Mouse (Mus musculus): ENCODE results near the gene Add2. TPM values are rescaled to one million over a fixed set of nuclear protein-coding genes. Genes with fewer than 3 reads are reported as not detected.

Gene Add2
- total RNA-seq, 2 experiments from 2014 or later: 0.68 to 1.0 TPM

DNA sequence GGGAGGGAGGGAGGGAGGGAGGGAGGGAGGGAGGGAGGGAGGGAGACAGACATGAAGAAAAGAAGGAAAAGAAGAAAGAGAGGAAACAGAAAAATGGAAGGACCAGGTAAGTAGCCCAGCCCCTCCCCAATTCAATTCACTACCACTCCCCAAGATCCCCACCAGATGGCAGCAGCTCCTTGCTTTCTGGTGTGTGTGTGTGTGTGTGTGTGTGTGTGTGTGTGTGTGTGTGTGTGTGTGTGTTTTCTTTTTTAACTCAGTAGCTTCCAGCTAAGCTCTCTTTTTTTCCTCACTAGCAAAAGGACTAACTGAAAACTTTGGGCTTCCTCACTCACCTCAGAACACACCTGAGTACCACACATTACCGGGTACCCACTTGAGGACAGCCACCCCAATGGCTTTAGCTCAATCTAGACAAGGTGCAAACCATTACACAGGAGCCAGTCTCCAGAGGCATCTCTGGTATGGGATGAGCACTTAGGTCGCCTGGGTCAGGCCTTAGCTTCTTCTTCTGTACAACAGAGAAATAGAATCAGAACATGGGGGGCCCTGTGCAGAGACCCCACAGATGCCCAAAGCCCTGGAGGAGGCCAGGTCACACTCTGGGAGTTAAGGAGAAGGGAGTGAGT is 98.6 kb downstream of the Add2 start:
- DNase-seq: peak; percentile 47 to 57
- intact Hi-C loops (cut with DNase I): loop anchor here (1.0 to 5.0 kb wide), 2 partner anchors 237 to 275 kb away; partner anchors contain the start of gene Tia1

DNA sequence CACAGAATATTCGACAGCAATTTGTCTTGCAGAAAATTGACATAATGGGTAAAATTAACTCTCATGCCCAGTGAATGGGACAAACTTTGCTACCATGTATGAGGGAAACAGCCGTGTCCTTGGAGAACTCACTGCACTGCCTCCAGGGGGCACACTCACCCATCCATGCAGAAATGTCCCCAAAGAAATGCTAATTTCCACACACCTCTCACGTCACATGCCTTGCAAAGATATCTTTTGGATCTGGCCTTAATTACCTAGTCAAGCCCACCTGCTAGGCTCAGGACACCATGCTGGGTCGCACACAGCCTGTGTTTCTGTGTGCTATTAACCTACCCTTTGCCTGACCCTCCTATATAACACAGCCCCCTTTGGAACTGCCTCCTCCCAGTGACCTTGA is 100.0 kb downstream of the Add2 start:
- intact Hi-C loops (cut with DNase I): loop anchor here (5.0 kb wide), 1 partner anchor 274 kb away; the partner anchor contains the start of gene Tia1
- DNase-seq: peak in 1 of 2 experiments; percentile 4

DNA sequence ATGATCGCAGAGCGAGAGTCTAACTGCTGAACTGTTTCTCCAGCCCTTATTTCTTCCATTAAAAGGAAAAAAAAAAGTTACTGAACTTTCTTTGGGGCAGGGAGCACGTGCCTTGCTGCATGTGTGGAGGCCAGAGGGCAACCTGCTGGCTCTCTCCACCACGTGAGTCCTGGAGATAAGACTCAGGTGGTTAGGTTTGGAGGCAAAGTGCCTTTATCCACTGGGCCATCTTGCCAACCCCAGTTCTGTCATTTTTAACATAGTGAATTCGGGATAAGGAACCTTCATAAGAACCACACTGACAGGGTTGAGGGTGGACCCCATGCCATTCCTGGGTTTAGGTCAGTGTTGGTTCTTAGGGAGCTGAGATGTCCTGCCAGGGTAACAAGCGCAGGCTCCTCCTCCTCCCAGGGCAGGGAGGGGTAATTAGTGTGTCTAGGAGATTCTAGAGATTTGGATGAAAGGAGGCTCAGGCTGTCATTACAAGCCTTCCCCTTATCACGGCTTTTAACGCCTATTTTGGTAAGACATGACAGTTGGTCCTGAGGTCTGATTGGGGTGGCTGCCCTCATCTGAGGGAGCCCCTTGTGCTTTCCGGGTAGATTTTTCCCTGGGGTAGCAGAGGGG is 101.5 kb downstream of the Add2 start:
- intact Hi-C loops (cut with DNase I): loop anchor here (5.0 kb wide), 1 partner anchor 272 kb away; the partner anchor contains the start of gene Tia1

GRCm38 (mm10) chr6:86133882-86134281 is 105.4 kb downstream of the Add2 start:
- no peak for DNase-seq
- intact Hi-C loops (cut with DNase I): no loop called here

More for the DNA sequence above, 101.5 kb downstream of the Add2 start:
- no peak for DNase-seq

DNA sequence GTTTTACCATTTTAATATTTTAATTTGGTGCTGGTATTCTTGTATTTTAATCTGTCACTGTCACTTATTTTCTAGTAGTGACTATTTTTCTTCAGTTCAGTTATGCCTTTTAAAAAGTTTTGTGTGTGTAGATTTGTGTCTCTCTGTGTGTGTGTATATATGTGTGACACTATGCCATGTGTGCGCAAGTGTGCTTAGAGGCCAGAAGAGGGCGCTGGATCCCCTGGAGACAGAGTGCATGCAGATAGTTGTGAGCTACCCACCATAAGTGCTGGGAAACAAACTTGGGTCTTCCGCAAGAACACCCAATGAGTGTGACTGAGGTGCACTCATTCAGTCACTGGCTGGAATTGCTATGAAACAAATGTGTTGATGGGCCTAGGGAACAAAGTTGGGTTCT is 107.7 kb downstream of the Add2 start:
- no peak for DNase-seq
- intact Hi-C loops (cut with DNase I): no loop called here

DNA sequence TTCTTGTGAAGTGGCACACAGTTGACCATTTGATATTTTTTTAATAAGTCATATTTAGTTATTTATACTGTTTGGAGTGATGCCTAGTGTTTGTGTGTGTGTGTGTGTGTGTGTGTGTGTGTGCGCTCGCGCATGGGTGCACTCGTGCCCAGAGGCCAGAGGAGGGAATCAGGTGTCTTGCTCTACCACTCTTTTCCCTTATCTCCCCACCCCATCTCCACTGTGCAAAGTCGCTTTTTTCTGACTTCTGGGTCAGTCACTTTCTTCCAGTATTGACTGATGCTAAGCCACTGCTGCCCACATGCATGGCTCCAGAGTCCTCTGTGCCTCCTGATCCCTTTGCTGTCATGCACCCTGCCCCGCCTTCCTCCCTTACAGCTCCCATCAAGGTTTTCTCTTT is 112.8 kb downstream of the Add2 start:
- intact Hi-C loops (cut with DNase I): loop anchor here (5.0 kb wide), 3 partner anchors 206 to 256 kb away; partner anchors contain the start of gene Pcyox1
- no peak for DNase-seq

DNA sequence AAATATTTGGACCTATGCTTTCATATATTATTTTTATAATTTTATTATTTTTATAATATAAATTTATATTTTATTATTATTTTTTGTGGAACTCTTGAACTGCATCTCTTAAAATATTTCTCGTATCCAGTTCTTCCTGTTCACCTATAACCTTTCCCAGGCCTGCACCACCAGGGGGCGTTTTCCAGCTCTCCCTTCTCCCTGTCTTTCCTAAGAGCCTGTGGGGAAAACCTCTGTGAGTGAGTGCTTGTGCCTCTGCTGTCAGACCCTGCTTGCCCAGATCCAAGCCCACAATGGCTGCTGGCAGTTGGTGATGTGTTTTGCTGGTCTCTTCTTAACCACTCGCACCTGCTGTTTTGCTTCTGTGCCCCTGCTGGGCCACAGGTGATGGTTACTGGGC is 113.3 kb downstream of the Add2 start:
- intact Hi-C loops (cut with DNase I): loop anchor here (5.0 kb wide), 3 partner anchors 205 to 255 kb away; partner anchors contain the start of gene Pcyox1

DNA sequence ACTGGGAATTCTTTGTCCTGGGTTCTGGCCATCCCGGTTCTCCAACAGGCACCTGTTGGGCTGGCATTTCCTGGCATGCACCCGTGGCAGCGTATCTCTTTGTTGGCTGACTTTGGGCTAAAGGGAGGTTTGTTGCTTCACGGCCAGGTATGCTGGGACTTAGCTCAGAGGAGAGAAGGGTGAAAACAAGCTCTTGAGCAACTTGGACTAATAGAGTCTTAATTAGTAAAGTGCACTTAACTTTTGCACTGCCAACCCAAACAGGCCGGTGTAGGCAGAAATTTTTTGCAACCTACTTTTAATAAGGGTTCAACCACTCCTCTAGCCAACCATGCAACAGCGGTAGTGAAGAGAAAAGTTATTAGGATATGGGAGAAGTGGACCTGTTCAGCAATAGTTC is 116.5 kb downstream of the Add2 start:
- intact Hi-C loops (cut with DNase I): loop anchor here (5.0 kb wide), 3 partner anchors 202 to 252 kb away; partner anchors contain the start of gene Pcyox1

More for the DNA sequence above, 113.3 kb downstream of the Add2 start:
- DNase-seq: peak; percentile 68 to 80

DNA sequence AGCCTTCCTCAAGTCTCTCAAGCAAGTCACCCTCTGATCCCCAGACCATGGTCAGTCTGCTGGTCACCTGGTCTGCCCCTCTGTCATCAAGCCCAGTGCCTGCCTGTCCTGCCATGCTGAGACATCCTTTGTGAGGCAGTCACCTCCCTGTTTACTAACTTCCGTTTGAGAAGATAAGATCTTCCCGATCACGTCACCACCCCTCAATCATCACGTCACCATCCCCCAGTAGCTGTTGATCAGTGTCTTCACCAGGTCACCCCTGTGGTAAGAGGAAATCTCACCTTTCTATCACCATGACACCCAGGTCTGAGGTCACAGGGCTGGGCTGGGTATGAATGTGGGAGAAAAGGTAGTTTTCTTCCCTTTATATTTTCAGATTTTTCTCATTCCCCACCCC is 120.0 kb downstream of the Add2 start:
- intact Hi-C loops (cut with DNase I): no loop called here

More for the DNA sequence above, 116.5 kb downstream of the Add2 start:
- DNase-seq: no peak

DNA sequence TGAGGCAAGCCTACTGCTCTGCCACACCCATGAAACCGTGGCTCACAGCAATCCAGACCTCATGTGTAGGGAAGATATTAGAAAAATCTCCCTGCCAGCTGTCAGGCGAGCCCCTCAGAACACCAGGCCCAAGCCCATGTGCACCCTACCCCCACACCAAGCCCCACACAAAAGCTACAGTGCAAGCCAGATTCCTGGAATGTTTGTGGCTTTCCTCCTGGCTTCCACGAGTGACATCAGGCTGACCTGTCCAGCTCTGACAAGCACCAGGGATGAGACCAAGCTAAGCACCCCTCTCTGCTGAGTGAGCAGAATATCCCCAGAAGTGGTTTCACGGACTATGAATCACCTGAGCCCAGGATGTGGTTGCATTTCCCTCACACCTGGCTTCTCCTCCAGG is 120.5 kb downstream of the Add2 start:
- intact Hi-C loops (cut with DNase I): no loop called here
- no peak for DNase-seq

More for the DNA sequence above, 120.0 kb downstream of the Add2 start:
- DNase-seq: no peak

DNA sequence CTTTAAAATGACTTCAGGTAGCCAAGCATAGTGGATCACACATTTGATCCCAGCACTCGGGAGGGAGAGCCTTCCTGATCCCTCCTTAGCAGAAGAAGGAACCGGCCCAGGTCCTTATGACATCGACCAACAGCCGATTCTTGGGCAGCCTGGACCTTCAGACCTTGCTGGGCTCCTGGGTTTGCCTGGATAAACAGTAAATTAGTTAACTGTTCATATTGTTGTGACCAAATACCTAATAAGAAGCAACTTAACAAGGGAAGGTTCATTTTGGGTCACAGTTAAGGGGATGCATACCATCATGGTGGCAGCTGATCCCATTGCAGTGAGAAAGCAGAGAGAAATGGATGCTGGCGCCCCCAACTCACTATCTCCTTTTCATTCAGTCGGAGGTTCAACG is 124.2 kb downstream of the Add2 start:
- intact Hi-C loops (cut with DNase I): no loop called here
- DNase-seq: no peak

DNA sequence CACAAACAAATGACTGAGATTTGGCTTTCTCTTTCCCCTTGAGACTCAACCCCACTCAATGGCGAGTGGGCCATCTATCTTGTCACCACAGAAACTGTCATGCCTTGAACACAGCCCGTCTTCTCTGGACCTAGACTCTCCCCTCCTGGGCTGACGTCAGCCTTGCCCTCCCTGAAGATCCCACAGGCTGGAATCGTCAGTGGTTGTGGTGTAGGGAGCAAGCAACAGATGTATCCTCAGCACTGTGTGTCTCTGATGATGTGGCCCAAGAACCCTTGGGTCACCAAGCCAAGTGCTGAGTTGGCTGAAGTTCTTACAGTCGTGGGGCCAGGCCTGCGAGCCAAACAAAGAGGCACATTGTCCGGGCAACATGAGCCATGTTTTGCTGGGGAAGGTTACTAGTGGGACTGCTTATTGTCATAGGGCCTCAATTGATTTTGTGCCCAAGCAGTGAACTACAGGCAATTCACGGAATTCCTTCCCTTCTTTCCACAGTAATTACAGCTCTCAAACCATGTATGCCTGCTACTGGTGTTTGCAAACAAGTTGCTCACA is 125.0 kb downstream of the Add2 start:
- intact Hi-C loops (cut with DNase I): no loop called here
- DNase-seq: peak; percentile 11 to 22

GRCm38 (mm10) chr6:86154006-86154405 is 125.5 kb downstream of the Add2 start:
- intact Hi-C loops (cut with DNase I): no loop called here
- DNase-seq: no peak

DNA sequence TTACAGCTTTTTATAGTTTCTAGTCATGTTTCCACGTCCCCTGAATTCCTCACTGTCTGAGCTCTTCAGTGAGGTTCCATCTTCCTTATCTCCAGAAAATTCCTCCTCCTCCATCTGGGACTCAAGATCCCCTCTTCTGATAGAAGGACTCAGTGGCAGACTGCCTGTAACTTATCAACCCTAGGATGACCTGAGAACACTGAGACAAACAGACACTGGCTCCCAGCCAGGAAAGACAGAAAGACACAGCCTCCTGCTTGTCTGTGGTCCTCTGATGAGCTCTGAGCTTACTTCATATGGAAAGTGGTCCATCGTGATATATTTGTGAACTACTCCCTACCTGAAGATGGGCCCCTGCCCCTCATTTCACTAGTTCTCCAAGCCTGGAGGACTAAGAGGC is 126.0 kb downstream of the Add2 start:
- intact Hi-C loops (cut with DNase I): no loop called here

DNA sequence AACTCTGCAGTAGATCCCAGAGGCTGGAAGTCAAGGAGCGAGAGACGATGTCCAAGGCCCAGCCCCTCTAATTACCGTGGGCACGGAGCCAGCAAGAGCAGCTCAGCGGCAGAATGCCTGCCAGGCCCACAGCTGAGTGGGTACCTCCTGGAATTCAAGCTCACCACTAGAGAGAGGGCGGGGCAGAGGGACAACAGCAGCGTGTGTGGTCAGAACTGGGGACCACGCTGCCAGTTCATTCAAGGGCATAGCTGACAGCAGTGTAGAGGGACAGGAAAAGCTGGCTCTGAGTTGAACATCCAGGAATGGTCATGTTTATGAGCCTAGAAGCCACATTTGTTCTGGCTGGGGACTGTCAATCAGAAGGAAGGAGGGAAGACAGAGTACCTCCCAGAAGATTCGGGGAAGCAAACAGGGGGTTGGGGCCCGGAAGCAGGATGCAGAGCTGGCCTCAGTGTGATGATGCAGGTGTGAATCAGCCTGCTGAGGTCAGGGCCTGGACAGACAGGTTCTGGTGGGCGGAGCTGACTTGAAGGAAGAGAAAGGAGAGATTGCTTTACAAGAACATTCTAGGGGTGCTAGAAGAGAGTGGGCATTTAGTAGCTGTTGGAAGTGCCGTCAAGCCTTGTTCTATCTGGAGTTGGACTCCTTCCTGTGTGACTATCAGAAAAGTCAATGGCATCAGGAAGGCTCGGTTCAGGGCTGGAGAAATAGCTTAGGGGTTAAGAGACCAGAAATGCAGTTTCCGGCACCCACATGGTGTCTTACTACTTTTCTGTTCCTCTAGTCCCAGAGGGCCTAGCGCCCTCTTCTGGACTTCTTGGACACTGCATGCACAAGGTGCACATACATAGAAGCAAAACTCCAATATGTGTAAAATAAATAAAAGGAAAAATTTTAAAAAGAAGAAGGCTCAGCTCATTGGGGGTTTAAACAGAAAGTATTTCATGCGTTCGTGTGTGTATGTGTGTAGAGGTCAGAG is 129.1 kb downstream of the Add2 start:
- intact Hi-C loops (cut with DNase I): no loop called here
- peak in 1 of 2 experiments; percentile 31 for DNase-seq

More for the DNA sequence above, 126.0 kb downstream of the Add2 start:
- no peak for DNase-seq

DNA sequence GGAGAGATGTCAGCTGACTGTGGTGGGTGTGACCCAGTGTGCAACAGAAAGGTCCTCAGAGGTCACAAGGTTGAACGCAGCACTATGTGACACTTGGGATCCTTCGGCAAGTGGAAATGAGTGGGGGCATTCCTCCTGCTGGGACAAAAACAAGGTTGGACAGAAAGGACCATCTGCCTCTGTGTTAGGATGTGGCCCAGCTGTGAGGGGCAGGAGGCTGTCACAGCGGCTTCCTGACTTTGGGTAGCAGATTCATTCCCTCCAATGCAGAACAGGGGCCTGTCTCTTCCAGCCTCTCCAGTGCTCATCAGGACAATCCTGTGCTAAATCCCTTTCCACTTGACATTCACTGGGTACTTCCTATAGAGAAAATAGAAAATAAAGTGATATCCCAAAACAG is 132.4 kb downstream of the Add2 start:
- DNase-seq: no peak
- intact Hi-C loops (cut with DNase I): no loop called here

DNA sequence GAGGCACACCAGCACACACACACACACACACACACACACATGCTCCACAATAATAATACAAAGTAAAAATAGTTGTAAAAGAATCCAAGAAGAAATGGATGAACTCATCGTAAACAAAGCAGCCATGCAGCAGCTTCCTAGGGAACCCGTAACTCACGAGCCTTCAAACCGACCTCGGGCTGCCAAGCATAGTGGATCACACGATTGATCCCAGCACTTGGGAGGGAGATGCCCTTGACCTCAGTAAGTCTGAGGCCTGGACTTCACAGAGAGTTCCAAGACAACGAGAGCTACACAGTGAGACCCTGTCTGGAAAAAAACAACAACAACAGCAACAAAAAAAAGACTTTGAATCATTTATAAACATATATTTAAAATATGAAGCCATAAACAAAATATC is 133.1 kb downstream of the Add2 start:
- DNase-seq: no peak
- intact Hi-C loops (cut with DNase I): no loop called here

DNA sequence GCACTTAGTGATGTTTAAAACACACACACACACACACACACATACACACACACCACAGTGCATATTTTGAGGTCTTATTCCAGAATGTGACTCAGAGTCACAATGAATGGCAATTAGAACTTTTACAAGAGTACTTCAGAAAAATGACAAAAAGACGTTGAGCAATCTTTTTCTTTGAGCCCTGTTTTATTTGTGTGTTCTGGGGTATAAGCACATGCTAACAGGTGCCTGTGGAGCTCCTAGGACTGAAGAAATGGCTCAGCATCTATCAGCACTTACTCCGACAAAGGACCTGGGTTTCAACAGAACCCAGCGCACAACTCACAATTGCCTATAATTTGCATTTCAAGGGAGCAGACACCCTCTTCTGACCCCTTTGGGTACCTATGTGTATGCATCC is 135.5 kb downstream of the Add2 start:
- intact Hi-C loops (cut with DNase I): no loop called here
- DNase-seq: no peak

DNA sequence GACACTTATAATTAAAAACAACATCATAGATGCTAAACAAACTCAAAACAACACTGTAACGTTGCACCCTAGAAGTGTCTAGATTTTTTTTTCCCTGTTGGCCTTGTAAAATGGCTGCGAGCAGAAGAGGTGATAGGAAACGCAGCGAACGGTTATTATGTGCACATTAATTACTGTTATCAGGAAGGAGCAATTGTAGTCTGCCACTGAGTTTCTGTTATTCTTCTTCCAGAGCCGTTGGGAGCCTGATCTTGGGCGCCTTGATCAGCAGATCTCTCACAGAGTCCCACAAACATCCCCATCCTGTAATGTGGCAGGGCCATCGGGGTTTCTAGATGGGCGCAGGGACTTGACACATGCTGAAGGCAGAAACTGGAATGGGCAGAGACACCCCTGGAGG is 137.9 kb downstream of the Add2 start:
- intact Hi-C loops (cut with DNase I): no loop called here
- no peak for DNase-seq

DNA sequence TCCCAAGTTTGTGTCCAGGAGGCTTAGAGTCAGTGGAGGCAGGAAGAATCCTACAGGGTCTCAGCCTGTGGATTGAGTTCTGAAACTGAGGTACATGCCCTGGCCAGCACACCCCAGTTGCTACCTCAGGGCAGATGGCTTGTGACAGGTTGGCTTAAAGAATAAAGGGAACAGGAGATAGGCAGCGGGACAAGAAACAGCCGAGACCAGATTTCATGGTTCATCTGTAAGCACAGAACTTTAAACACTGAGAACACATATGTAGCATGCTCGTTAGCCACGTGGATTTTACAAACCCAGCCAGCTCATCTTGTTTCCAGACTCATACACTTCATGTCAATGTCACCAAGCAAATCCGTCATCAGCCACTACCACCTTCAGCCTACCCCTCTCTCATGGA is 139.4 kb downstream of the Add2 start:
- DNase-seq: no peak
- intact Hi-C loops (cut with DNase I): no loop called here

Measured in heart, postnatal 14 days (tissue).